Mouse (Mus musculus): ENCODE measurements around the gene Znrf4. TPM values are rescaled to one million over a fixed set of nuclear protein-coding genes. Genes with fewer than 3 reads are reported as not detected.
A peak's percentile ranks its signal among the peaks of the same experiment; 100 is the strongest.

The Znrf4 gene
- polyA plus RNA-seq, 1 experiment from 2014 or later = not detected

DNA sequence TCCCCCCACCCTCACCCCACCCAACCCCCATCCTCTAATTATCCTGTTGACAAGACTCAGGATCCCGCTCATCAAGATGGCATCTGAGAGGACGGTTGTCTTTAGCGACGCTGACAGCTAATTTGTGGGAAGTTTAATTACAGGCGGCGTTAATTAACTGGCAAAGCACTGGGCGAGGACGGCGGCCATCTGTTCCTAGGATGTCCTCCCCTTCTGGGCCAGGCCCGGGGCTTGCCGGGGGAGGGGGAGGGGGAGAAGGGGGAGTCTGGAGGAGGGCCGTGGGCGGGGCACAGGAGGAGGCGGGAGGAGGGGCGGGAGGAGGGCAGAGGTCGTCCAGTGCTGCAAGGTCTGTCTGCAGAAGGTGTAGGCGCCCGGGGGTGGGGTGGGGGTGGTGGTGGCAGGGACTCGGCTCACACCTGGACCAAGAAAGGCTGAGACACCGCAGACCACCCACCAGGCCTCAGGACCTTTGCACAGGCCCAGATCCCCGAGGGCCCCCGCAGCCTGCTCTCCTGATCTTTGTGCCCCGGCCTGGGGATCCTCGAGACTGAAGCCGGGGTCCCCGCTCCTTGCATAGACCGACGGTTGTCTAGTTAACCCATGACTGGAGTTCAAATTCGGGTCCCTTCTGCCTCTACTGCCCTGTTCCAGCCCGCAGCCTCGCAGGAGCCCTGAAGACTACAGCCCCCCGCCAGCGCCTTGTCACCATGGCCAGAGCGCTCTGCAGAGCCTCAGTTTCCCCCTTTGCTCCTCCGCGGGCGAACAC, 2.3 kb downstream of the Znrf4 start:
- ATAC-seq (replicated peaks; ENCODE audit: low FRiP score, low read depth) (no peak), DNase-seq (ENCODE audit: low spot score) (peak; percentile 50)
- peaks cover 28% of the 10 kb centered on the region for H3K27me3 ChIP-seq (ENCODE audit: insufficient read depth, low read length)
- no peaks in the 10 kb centered on the region for H3K9me3 ChIP-seq (replicated peaks; ENCODE audit: low read length)
- H3K9ac ChIP-seq (ENCODE audit: low read depth, low read length) = no peak overlapping the region
- H3K4me2 ChIP-seq (ENCODE audit: low read length) = peak overlapping the region; percentile 21; the same call in 1 of the 2 replicates
- 7% methylated on average over 32 of the region's 37 CpGs for WGBS
- H3K36me3 ChIP-seq (ENCODE audit: insufficient read depth, low read length) = no peaks in the 10 kb centered on the region
- H3K4me1 ChIP-seq (replicated peaks; ENCODE audit: insufficient read depth, low read length) = peaks cover 20% of the 10 kb centered on the region; the same call in 1 of the 2 replicates
- TF ChIP-seq CTCF (IDR thresholded peaks at IDR 0.05; ENCODE audit: low read depth) = no peak
- H3K27ac ChIP-seq = no peak overlapping the region
- no peak overlapping the region for H3K4me3 ChIP-seq (replicated peaks; ENCODE audit: low read depth, low read length)

DNA sequence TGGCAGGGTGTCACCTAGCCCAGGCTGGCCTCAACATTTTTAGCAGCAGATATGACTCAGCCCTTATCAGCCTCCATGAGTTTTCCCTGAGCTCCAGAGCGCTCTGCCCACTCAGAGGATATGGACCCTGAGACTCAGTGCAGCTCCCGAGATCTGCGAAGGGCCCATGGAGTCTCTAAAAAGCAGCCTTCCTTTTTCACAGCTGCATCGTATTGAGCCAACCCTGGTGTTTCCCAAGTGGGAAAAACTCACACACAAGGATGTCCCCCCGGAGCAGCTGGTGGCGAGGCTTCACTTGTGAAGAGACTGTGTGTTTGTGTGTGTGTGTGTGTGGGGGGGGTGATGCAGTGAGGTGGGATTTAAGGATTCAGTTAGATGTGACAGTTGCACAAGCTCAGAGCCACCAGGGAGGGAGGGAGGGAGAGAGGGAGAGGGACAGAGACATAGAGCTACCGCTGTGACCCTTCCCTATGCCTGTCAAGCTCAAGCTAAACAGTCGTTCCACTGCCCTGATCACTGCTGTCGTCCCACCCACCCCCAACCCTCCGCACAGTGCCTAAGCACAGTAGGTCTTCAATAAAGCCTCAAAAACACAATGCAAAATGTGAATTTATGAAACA, 3.1 kb downstream of the Znrf4 start:
- H3K9ac ChIP-seq (ENCODE audit: low read depth, low read length) = no peak overlapping the region
- H3K27me3 ChIP-seq (ENCODE audit: insufficient read depth, low read length) = peaks cover 28% of the 10 kb centered on the region
- H3K4me1 ChIP-seq (replicated peaks; ENCODE audit: insufficient read depth, low read length) = peaks cover 20% of the 10 kb centered on the region; the same call in 1 of the 2 replicates
- ATAC-seq (replicated peaks; ENCODE audit: low FRiP score, low read depth) = no peak
- H3K27ac ChIP-seq = no peak overlapping the region
- no peaks in the 10 kb centered on the region for H3K36me3 ChIP-seq (ENCODE audit: insufficient read depth, low read length)
- H3K9me3 ChIP-seq (replicated peaks; ENCODE audit: low read length) = no peaks in the 10 kb centered on the region
- no peak for TF ChIP-seq CTCF (IDR thresholded peaks at IDR 0.05; ENCODE audit: low read depth)
- 45% methylated on average over 10 of the region's 10 CpGs for WGBS
- DNase-seq (ENCODE audit: low spot score) = no peak
- H3K4me2 ChIP-seq (ENCODE audit: low read length) = peak overlapping the region; percentile 21; the same call in 1 of the 2 replicates
- no peak overlapping the region for H3K4me3 ChIP-seq (replicated peaks; ENCODE audit: low read depth, low read length)

DNA sequence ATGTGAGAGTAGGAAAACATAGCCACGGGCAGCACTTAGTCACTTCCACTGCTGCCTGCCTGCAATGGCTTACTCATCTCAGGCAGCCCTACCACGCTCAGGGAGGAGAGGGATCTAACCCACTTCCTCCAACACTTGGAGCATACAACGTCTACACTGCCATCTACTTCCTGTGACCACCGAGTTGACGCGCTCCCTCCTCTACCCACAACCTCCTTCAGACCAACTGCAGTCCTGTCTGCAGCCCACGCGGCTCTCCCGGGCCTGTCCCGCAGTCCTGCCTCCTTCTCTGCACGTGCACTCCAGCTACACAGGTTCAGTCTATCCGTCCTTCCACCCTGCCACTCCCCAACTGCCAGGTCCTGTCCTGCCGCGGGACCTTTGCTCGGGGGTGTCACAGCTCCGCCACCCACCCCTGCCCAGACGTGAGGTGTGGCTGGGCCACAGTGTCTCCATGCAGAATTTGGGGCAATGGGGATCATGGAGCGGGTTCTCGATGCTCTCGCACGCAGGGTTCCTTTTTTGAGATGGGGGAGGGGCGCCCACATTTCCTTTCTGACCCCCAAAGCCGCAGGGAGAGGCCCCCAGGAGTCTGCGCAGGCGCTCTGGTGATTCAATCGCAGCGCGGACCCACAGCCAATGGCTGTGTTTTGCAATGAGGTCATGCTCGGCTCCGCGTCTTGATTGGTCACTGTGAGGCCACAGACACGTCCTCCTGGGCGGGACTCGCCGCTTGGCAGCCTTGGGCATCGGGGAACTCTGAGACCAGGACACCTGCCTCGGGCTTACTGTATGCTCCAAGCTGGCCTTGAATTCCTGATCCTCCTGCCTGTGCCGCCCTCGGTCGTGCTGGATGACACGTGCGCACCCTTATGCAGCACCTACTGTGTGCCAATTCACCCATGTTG, 4.8 kb downstream of the Znrf4 start:
- Histone ChIP-seq H3K27ac (peak overlapping the region; percentile 80), H3K4me3 (replicated peaks; ENCODE audit: low read depth, low read length) (peak overlapping the region; percentile 43), H3K27me3 (ENCODE audit: insufficient read depth, low read length) (peaks cover 25% of the 10 kb centered on the region), H3K36me3 (ENCODE audit: insufficient read depth, low read length) (no peaks in the 10 kb centered on the region), H3K4me1 (replicated peaks; ENCODE audit: insufficient read depth, low read length) (peaks cover 20% of the 10 kb centered on the region; the same call in 1 of the 2 replicates), H3K4me2 (ENCODE audit: low read length) (peak overlapping the region; percentile 77), H3K9ac (ENCODE audit: low read depth, low read length) (peak overlapping the region; percentile 72), H3K9me3 (replicated peaks; ENCODE audit: low read length) (no peaks in the 10 kb centered on the region)
- WGBS = 1% methylated on average over 42 of the region's 42 CpGs
- DNase-seq (ENCODE audit: low spot score) (peak; percentile 98), ATAC-seq (replicated peaks; ENCODE audit: low FRiP score, low read depth) (peak; percentile 96)
- TF ChIP-seq CTCF (IDR thresholded peaks at IDR 0.05; ENCODE audit: low read depth) = no peak

DNA sequence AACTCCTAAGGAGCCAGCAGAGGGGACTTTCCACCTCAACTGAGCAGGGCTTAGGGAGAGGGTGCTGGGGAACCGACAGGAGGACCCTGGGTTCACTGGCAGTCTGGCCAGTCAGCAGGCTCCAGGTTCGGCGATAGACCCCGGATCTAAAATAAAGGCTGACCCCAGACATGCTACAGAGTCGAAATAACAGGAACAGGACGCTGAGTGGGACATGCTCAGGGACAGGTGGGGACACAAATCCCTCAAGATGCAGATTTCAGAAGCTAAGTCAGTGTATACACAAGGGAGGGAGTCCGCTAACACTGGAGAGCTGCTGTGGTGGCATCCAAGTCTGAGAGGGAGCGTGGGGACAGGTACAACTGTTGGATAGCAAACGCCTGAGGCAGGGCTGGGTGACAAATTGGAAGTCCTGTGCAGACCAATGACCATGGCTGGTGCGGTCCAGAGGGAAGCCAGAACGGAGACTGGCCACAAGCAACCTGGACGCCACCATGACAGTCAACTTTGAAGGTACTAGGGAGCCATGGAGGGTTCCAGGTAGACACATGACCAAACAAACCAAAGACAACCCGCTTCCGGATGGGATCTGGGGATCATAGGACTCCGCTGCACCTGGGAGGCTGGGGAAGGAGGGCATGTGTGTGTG, 5.7 kb downstream of the Znrf4 start:
- no peak for DNase-seq (ENCODE audit: low spot score)

DNA sequence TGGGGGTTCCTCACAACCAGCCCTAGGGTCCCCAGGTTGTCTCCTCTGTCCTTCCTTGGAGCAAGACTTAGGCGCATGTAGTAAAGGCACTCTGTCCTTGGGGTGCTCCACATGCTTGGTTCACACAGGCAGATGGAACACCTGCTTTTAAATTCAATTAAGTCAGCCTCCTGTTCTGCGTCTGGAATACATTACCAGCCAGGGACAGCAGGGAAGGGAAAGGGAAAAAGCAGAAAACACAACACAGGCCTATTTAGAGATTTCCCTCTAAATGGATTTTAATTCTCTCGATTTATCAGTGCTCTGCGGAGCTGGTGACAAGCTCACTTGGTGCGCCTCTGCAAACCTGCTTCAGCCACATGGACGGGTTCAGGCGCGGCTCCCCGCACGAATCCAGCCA, 6.8 kb downstream of the Znrf4 start:
- no peak for DNase-seq (ENCODE audit: low spot score)
- 84% methylated on average over 10 of the region's 10 CpGs for WGBS
- no peak for ATAC-seq (replicated peaks; ENCODE audit: low FRiP score, low read depth)
- TF ChIP-seq CTCF (IDR thresholded peaks at IDR 0.05; ENCODE audit: low read depth) = no peak
- H3K9ac ChIP-seq (ENCODE audit: low read depth, low read length) = no peak overlapping the region
- no peaks in the 10 kb centered on the region for H3K36me3 ChIP-seq (ENCODE audit: insufficient read depth, low read length)
- H3K9me3 ChIP-seq (replicated peaks; ENCODE audit: low read length) = no peaks in the 10 kb centered on the region
- H3K4me2 ChIP-seq (ENCODE audit: low read length) = no peak overlapping the region
- H3K4me3 ChIP-seq (replicated peaks; ENCODE audit: low read depth, low read length) = no peak overlapping the region
- H3K27ac ChIP-seq = no peak overlapping the region
- H3K4me1 ChIP-seq (replicated peaks; ENCODE audit: insufficient read depth, low read length) = peaks cover 13% of the 10 kb centered on the region; the same call in 1 of the 2 replicates
- peaks cover 5% of the 10 kb centered on the region for H3K27me3 ChIP-seq (ENCODE audit: insufficient read depth, low read length)

More for the DNA sequence above, 5.7 kb downstream of the Znrf4 start:
- Histone ChIP-seq H3K4me3 (replicated peaks; ENCODE audit: low read depth, low read length) (peak overlapping the region; percentile 43), H3K9ac (ENCODE audit: low read depth, low read length) (peak overlapping the region; percentile 72), H3K4me2 (ENCODE audit: low read length) (peak overlapping the region; percentile 77), H3K27me3 (ENCODE audit: insufficient read depth, low read length) (peaks cover 16% of the 10 kb centered on the region), H3K36me3 (ENCODE audit: insufficient read depth, low read length) (no peaks in the 10 kb centered on the region), H3K27ac (no peak overlapping the region), H3K9me3 (replicated peaks; ENCODE audit: low read length) (no peaks in the 10 kb centered on the region), H3K4me1 (replicated peaks; ENCODE audit: insufficient read depth, low read length) (peaks cover 20% of the 10 kb centered on the region; the same call in 1 of the 2 replicates)
- WGBS = 58% methylated on average over 15 of the region's 15 CpGs
- no peak for ATAC-seq (replicated peaks; ENCODE audit: low FRiP score, low read depth)
- no peak for TF ChIP-seq CTCF (IDR thresholded peaks at IDR 0.05; ENCODE audit: low read depth)

Data from kidney, postnatal 0 days (tissue).